Mouse (Mus musculus): ENCODE measurements around the gene Map7. TPM values are rescaled to one million over a fixed set of nuclear protein-coding genes. Genes with fewer than 3 reads are reported as not detected.
A peak's percentile ranks its signal among the peaks of the same experiment; 100 is the strongest.

Map7 gene
- polyA plus RNA-seq, 1 experiment from 2014 or later: 17.8 TPM

GRCm38 (mm10) chr10:20125226-20125625 lies 23.0 kb upstream of the Map7 start:
- no peak overlapping the region for H3K9ac ChIP-seq
- no peaks in the 10 kb centered on the region for H3K27me3 ChIP-seq
- no peak overlapping the region for H3K4me3 ChIP-seq
- 45% methylated on average over 4 of the region's 4 CpGs for WGBS
- H3K4me2 ChIP-seq: no peak overlapping the region
- peak; percentile 79 for ATAC-seq (ENCODE audit: low read depth)
- H3K9me3 ChIP-seq: no peaks in the 10 kb centered on the region
- no peaks in the 10 kb centered on the region for H3K4me1 ChIP-seq (replicated peaks)
- H3K27ac ChIP-seq (replicated peaks): no peak overlapping the region
- H3K36me3 ChIP-seq: no peaks in the 10 kb centered on the region

GRCm38 (mm10) chr10:20132933-20133652 lies 15.2 kb upstream of the Map7 start:
- H3K36me3 ChIP-seq: no peaks in the 10 kb centered on the region
- no peak overlapping the region for H3K27ac ChIP-seq (replicated peaks)
- H3K4me3 ChIP-seq: no peak overlapping the region
- no peaks in the 10 kb centered on the region for H3K9me3 ChIP-seq
- WGBS: 87% methylated on average over 12 of the region's 12 CpGs
- no peak for ATAC-seq (ENCODE audit: low read depth)
- H3K4me2 ChIP-seq: no peak overlapping the region
- no peaks in the 10 kb centered on the region for H3K27me3 ChIP-seq
- H3K9ac ChIP-seq: no peak overlapping the region
- no peaks in the 10 kb centered on the region for H3K4me1 ChIP-seq (replicated peaks)

- 81% methylated on average over 15 of the region's 15 CpGs for WGBS
- no peak overlapping the region for H3K4me3 ChIP-seq
- H3K4me1 ChIP-seq (replicated peaks): no peaks in the 10 kb centered on the region
- H3K9me3 ChIP-seq: no peaks in the 10 kb centered on the region
- ATAC-seq (ENCODE audit: low read depth): no peak
- no peak overlapping the region for H3K9ac ChIP-seq
- no peaks in the 10 kb centered on the region for H3K36me3 ChIP-seq
- H3K27me3 ChIP-seq: no peaks in the 10 kb centered on the region
- no peak overlapping the region for H3K27ac ChIP-seq (replicated peaks)
- no peak overlapping the region for H3K4me2 ChIP-seq
Observed at GRCm38 (mm10) chr10:20135350-20136058, 12.8 kb upstream of the Map7 start.

- Histone ChIP-seq H3K9ac (no peak overlapping the region), H3K4me2 (no peak overlapping the region), H3K36me3 (no peaks in the 10 kb centered on the region), H3K4me3 (no peak overlapping the region), H3K9me3 (no peaks in the 10 kb centered on the region), H3K27ac (replicated peaks) (no peak overlapping the region), H3K4me1 (replicated peaks) (no peaks in the 10 kb centered on the region), H3K27me3 (no peaks in the 10 kb centered on the region)
- 85% methylated on average over 1 of the region's 1 CpGs for WGBS
- no peak for ATAC-seq (ENCODE audit: low read depth)
Observed at GRCm38 (mm10) chr10:20136505-20136904, 11.8 kb upstream of the Map7 start.

GRCm38 (mm10) chr10:20141376-20141775 lies 6.9 kb upstream of the Map7 start:
- WGBS: 55% methylated on average over 17 of the region's 17 CpGs
- Histone ChIP-seq H3K4me1 (replicated peaks) (no peaks in the 10 kb centered on the region), H3K9ac (no peak overlapping the region), H3K9me3 (no peaks in the 10 kb centered on the region), H3K36me3 (no peaks in the 10 kb centered on the region), H3K4me2 (peak overlapping the region; percentile 14; the same call in 1 of the 2 replicates), H3K27ac (replicated peaks) (no peak overlapping the region), H3K4me3 (no peak overlapping the region), H3K27me3 (peaks cover 7% of the 10 kb centered on the region)
- no peak for ATAC-seq (ENCODE audit: low read depth)

GRCm38 (mm10) chr10:20148773-20149120 lies 476 bp downstream of the Map7 start:
- Histone ChIP-seq H3K9me3 (no peaks in the 10 kb centered on the region), H3K4me2 (peak overlapping the region; percentile 94), H3K4me3 (peak overlapping the region; percentile 70), H3K27ac (replicated peaks) (no peak overlapping the region), H3K4me1 (replicated peaks) (peaks cover 19% of the 10 kb centered on the region), H3K27me3 (peaks cover 53% of the 10 kb centered on the region), H3K36me3 (no peaks in the 10 kb centered on the region), H3K9ac (peak overlapping the region; percentile 68)
- 1% methylated on average over 48 of the region's 58 CpGs for WGBS
- peak; percentile 80 for ATAC-seq (ENCODE audit: low read depth)

- Histone ChIP-seq H3K4me3 (peak overlapping the region; percentile 70), H3K4me1 (replicated peaks) (peaks cover 19% of the 10 kb centered on the region), H3K27ac (replicated peaks) (no peak overlapping the region), H3K36me3 (no peaks in the 10 kb centered on the region), H3K4me2 (peak overlapping the region; percentile 94), H3K9me3 (no peaks in the 10 kb centered on the region), H3K9ac (peak overlapping the region; percentile 68), H3K27me3 (peaks cover 53% of the 10 kb centered on the region)
- ATAC-seq (ENCODE audit: low read depth): peak; percentile 82
- under 1% methylated on average over 54 of the region's 74 CpGs for WGBS
Observed at GRCm38 (mm10) chr10:20149121-20149834, 1.0 kb downstream of the Map7 start.

- Histone ChIP-seq H3K4me2 (peak overlapping the region; percentile 94), H3K36me3 (no peaks in the 10 kb centered on the region), H3K27me3 (peaks cover 53% of the 10 kb centered on the region), H3K9me3 (no peaks in the 10 kb centered on the region), H3K27ac (replicated peaks) (no peak overlapping the region), H3K4me3 (peak overlapping the region; percentile 70), H3K9ac (peak overlapping the region; percentile 68), H3K4me1 (replicated peaks) (peaks cover 19% of the 10 kb centered on the region)
- peak; percentile 6; the same call in 1 of the 2 replicates for ATAC-seq (ENCODE audit: low read depth)
- 3% methylated on average over 13 of the region's 13 CpGs for WGBS
Observed at GRCm38 (mm10) chr10:20149835-20150355, 1.6 kb downstream of the Map7 start.

GRCm38 (mm10) chr10:20152131-20152530 lies 3.9 kb downstream of the Map7 start:
- WGBS: 89% methylated on average over 1 of the region's 1 CpGs
- Histone ChIP-seq H3K9ac (no peak overlapping the region), H3K4me3 (no peak overlapping the region), H3K27me3 (peaks cover 38% of the 10 kb centered on the region), H3K27ac (replicated peaks) (no peak overlapping the region), H3K4me1 (replicated peaks) (peaks cover 19% of the 10 kb centered on the region), H3K36me3 (no peaks in the 10 kb centered on the region), H3K4me2 (no peak overlapping the region), H3K9me3 (no peaks in the 10 kb centered on the region)
- no peak for ATAC-seq (ENCODE audit: low read depth)

- ATAC-seq (ENCODE audit: low read depth): no peak
- Histone ChIP-seq H3K27ac (replicated peaks) (no peak overlapping the region), H3K4me2 (no peak overlapping the region), H3K4me3 (no peak overlapping the region), H3K9me3 (no peaks in the 10 kb centered on the region), H3K27me3 (peaks cover 24% of the 10 kb centered on the region), H3K4me1 (replicated peaks) (peaks cover 17% of the 10 kb centered on the region), H3K9ac (no peak overlapping the region), H3K36me3 (no peaks in the 10 kb centered on the region)
- 26% methylated on average over 2 of the region's 2 CpGs for WGBS
Observed at GRCm38 (mm10) chr10:20153507-20153906, 5.2 kb downstream of the Map7 start.

- no peak for ATAC-seq (ENCODE audit: low read depth)
- Histone ChIP-seq H3K36me3 (no peaks in the 10 kb centered on the region), H3K4me1 (replicated peaks) (no peaks in the 10 kb centered on the region), H3K9ac (no peak overlapping the region), H3K9me3 (no peaks in the 10 kb centered on the region), H3K4me3 (no peak overlapping the region), H3K27ac (replicated peaks) (no peak overlapping the region), H3K4me2 (no peak overlapping the region), H3K27me3 (peaks cover 7% of the 10 kb centered on the region)
- 82% methylated on average over 7 of the region's 7 CpGs for WGBS
Observed at GRCm38 (mm10) chr10:20155401-20155800, 7.1 kb downstream of the Map7 start.
